Mouse (Mus musculus): ENCODE results near the gene Cpne5. TPM values are rescaled to one million over a fixed set of nuclear protein-coding genes. Genes with fewer than 3 reads are reported as not detected.

Cpne5 gene
- total RNA-seq, 2 experiments from 2014 or later = 6.3 to 14.3 TPM

Other genes starting within 250 kb of the Cpne5 start
- 99.0 and 116 TPM in 2 replicates for gene Stk38, start 230.2 kb downstream of the Cpne5 start, total RNA-seq (2014; fragmentation: Nextera tagmentation)
- gene Stk38, start 230.2 kb downstream of the Cpne5 start, total RNA-seq (2017) = 51.6 and 58.2 TPM in 2 replicates
- 474 and 486 TPM in 2 replicates for gene Srsf3, start 205.5 kb downstream of the Cpne5 start, total RNA-seq (2014; fragmentation: Nextera tagmentation)
- 734 and 859 TPM in 2 replicates for gene Srsf3, start 205.5 kb downstream of the Cpne5 start, total RNA-seq (2017)
- gene Cdkn1a, start 147.2 kb downstream of the Cpne5 start, total RNA-seq (2014; fragmentation: Nextera tagmentation) = 8.2 and 9.8 TPM in 2 replicates
- gene Cdkn1a, start 147.2 kb downstream of the Cpne5 start, total RNA-seq (2017) = 1.3 and 3.2 TPM in 2 replicates
- 318 and 350 TPM in 2 replicates for gene Rab44, start 124.0 kb downstream of the Cpne5 start, total RNA-seq (2014; fragmentation: Nextera tagmentation)
- gene Rab44, start 124.0 kb downstream of the Cpne5 start, total RNA-seq (2017) = 315 and 369 TPM in 2 replicates
- gene Ppil1, start 26.0 kb upstream of the Cpne5 start, total RNA-seq (2014; fragmentation: Nextera tagmentation) = 83.0 and 122 TPM in 2 replicates
- gene Ppil1, start 26.0 kb upstream of the Cpne5 start, total RNA-seq (2017) = 97.1 and 107 TPM in 2 replicates
- gene BC004004, start 30.6 kb upstream of the Cpne5 start, total RNA-seq (2014; fragmentation: Nextera tagmentation) = 97.2 and 127 TPM in 2 replicates
- gene BC004004, start 30.6 kb upstream of the Cpne5 start, total RNA-seq (2017) = 67.3 and 108 TPM in 2 replicates
- gene Pi16, start 79.5 kb upstream of the Cpne5 start, total RNA-seq (2014; fragmentation: Nextera tagmentation) = 7.0 and 15.7 TPM in 2 replicates
- gene Pi16, start 79.5 kb upstream of the Cpne5 start, total RNA-seq (2017) = 9.9 and 10.8 TPM in 2 replicates
- gene Mtch1, start 109.8 kb upstream of the Cpne5 start, total RNA-seq (2014; fragmentation: Nextera tagmentation) = 125 and 132 TPM in 2 replicates
- gene Mtch1, start 109.8 kb upstream of the Cpne5 start, total RNA-seq (2017) = 69.5 and 74.3 TPM in 2 replicates
- gene Fgd2, start 122.7 kb upstream of the Cpne5 start, total RNA-seq (2014; fragmentation: Nextera tagmentation) = 42.8 and 70.9 TPM in 2 replicates
- gene Fgd2, start 122.7 kb upstream of the Cpne5 start, total RNA-seq (2017) = 23.6 and 30.5 TPM in 2 replicates